Mouse (Mus musculus): ENCODE data around the gene Rsph9. TPM values are rescaled to one million over a fixed set of nuclear protein-coding genes. Genes with fewer than 3 reads are reported as not detected.

Rsph9 gene
- polyA plus RNA-seq (2017; shearing (Covaris generic)), result 1 to 10 TPM in 1 of 2 experiments, under 1 TPM in 1; 0.45 to 2.1 TPM

DNA sequence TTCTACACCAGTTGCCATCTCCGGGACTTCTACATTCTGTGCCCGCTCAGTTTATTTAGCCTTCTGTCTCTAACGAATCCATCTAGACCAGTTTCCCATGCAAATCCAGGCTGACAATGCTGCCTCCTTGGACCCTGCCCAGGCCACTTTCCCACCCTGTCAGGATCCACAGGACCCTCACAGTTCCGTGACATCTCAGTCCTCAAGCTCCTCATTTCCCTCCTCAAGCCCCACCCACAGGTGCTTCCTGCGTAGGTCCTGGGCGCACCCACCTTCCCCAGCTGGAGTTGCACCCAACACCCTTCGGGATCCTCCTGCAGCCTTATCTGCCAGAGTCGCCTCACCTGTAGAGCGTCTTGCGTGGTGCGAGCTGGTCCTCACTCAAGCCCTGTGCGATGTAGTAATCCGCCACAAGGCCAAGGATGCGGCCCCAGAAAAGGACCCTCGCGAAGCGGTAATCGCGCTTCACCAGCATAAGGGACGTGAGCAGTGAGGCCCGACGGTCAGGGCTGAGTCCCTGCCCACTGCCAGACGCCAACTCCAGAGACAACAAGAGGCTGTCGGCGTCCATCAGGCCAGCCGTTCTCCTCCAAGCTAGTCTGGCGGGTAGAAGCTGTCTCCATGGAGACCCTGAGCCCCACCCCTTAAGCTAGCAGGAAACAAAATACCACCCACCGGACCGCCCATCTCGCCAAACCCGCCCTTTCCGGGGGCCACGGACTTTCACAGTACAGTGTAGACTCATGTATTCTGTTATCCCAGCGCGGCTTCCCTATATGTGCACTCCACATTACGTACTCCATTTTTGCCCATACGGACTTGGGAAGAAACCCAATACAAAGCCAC lies at the start of gene Rsph9:
Gene Rsph9, minus strand, starts transcription at position 639 of the 846 bp plus-strand sequence.

DNA sequence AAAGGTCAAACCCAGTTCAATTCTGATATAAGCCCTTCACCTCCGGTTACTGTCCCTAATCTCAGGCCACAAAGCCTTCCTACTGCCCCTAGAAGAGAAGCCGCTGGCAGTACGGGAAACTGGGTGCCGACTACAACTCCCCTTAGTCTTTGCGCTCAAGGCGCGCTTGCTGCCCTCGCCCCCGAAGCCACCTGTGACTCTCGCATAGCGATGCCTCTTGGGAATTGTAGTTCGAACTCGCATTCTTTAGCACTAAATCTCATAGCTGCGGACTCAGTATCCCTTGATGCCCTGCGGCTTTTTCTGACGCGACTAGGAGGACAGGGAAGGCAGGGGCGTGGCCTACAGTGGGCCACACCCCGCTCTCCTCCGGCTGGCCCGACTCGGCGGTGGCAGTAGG lies 16.7 kb upstream of the Rsph9 start, which contains the start of gene Gtpbp2:
Gene Gtpbp2, plus strand, starts transcription at position 347 of the 400 bp plus-strand sequence.

DNA sequence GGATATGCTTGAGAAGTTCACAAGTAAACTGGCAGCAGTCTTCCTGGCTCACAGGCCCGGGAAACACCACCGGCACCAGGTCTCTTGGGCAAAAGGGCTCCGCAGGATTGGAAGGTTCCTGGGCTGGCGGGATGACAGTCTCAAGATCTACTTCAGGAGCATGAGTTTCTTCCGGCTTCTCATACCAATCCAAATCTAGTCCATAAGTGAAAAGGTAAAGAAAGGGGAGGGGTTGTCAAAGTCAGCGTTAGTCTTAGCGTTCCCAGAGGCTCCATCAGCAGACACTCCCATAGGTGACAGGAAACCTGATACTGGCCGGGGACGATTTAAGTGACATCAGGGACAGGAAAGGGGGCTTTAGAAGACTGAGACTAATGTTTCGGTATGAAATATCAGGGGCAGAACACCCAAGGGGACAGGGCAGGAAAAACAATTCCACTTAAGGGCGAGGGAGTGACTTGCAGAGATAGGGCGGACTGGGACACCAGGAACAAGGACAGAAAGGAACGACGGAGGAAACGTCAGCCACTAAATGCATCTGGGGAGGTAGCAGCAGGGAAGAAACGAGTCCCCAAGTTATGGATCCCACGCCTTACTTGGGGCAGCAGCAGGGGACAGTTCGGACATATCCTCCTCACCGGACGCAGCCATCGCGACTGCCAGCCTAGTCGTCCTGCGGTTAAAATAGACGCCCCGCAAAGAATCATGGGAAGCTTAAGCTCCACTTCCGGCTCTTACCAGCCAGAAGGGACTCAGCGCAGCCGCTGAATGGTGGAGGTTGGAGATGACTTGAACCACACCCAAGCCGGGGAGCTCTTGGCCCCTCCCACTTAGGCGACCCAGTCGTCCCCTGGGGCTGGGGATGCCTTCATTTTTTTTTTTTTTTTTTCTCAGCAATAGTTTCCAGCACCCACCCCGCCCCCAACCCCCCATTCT lies 9.1 kb upstream of the Rsph9 start, which contains the start of gene Mad2l1bp:
Gene Mad2l1bp, minus strand, starts transcription at position 707 of the 936 bp plus-strand sequence.

GRCm38 (mm10) chr17:46110402-46111289 lies 33.4 kb downstream of the Rsph9 start, which contains the start of gene Mrps18a:
Mrps18a (plus strand) TSS chr17:46110986.

Other genes with a start within 250 kb of the Rsph9 start
- under 1 TPM in 1 of 2 experiments, not detected in 1; 0.88 TPM for gene Vegfa, start 111.8 kb downstream of the Rsph9 start, polyA plus RNA-seq (2017; shearing (Covaris generic))
- gene Mrps18a, start 33.2 kb downstream of the Rsph9 start, polyA plus RNA-seq (2017; shearing (Covaris generic)), result 10 to 100 TPM; 82.4 to 96.8 TPM
- gene Mad2l1bp, start 9.3 kb upstream of the Rsph9 start, polyA plus RNA-seq (2017; shearing (Covaris generic)), result 10 to 100 TPM; 53.3 to 59.9 TPM
- gene Gtpbp2, start 16.8 kb upstream of the Rsph9 start, polyA plus RNA-seq (2017; shearing (Covaris generic)), result 10 to 100 TPM; 81.7 to 84.5 TPM
- 1 to 10 TPM; 6.2 to 6.3 TPM for gene Polh, start 58.4 kb upstream of the Rsph9 start, polyA plus RNA-seq (2017; shearing (Covaris generic))
- gene Xpo5, start 58.6 kb upstream of the Rsph9 start, polyA plus RNA-seq (2017; shearing (Covaris generic)), result 10 to 100 TPM; 33.3 to 33.6 TPM
- gene Polr1c, start 103.8 kb upstream of the Rsph9 start, polyA plus RNA-seq (2017; shearing (Covaris generic)), result 10 to 100 TPM; 39.4 to 64.3 TPM
- gene Yipf3, start 103.9 kb upstream of the Rsph9 start, polyA plus RNA-seq (2017; shearing (Covaris generic)), result 100 to 1,000 TPM; 171 to 238 TPM
- under 1 TPM; 0.18 to 0.33 TPM for gene Lrrc73, start 109.3 kb upstream of the Rsph9 start, polyA plus RNA-seq (2017; shearing (Covaris generic))
- 10 to 100 TPM; 23.2 to 28.3 TPM for gene Tjap1, start 138.8 kb upstream of the Rsph9 start, polyA plus RNA-seq (2017; shearing (Covaris generic))
- gene Dlk2, start 153.2 kb upstream of the Rsph9 start, polyA plus RNA-seq (2017; shearing (Covaris generic)), result under 1 TPM in 1 of 2 experiments, not detected in 1; 0.14 TPM
- gene Abcc10, start 184.1 kb upstream of the Rsph9 start, polyA plus RNA-seq (2017; shearing (Covaris generic)), result 1 to 10 TPM; 4.2 to 6.3 TPM
- gene Zfp318, start 239.5 kb upstream of the Rsph9 start, polyA plus RNA-seq (2017; shearing (Covaris generic)), result 1 to 10 TPM; 5.5 to 8.9 TPM

Data from activated CD4-positive, CD25-positive, alpha-beta regulatory T cell (primary cell).